Mouse (Mus musculus) kidney, adult 8-10 months (tissue): Measurements from ENCODE around the gene Ptgdr2.
A peak's percentile ranks its signal among the peaks of the same experiment; 100 is the strongest.

Experiments used
- DNase-seq, 2 experiments: peaks; one replicate each; pipeline ENCODE4 v3.0.0; 2022

The Ptgdr2 gene

GRCm38 (mm10) chr19:10937110-10937563, at the start of gene Ptgdr2:
Gene Ptgdr2 (plus strand): TSS chr19:10937160.
- DNase-seq, result no peak

DNA sequence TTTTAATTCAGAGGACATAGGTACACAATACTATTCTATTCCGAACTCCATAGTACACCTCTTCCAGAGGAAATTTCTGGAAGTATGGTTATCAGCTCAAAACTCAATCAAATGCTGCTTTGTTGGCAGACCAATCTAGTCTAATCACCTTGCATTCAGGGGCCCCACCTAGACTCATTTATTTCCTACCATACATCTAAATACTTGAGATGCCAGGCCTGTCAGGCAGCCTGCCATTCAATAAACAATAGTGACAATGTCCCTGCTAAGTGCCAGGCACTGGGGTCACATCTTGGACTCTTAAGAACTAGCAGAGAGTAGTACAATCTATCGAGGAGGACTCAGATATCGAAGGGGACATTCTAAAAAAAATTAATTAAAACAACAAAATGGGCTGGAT, 44.8 kb upstream of the Ptgdr2 start:
- no peak for DNase-seq

- peak; percentile 98 for DNase-seq
These were observed 41.9 kb upstream of the Ptgdr2 start, which contains the start of gene Prpf19 for GRCm38 (mm10) chr19:10895016-10895528. Gene Prpf19 (plus strand): TSS chr19:10895231.

GRCm38 (mm10) chr19:10895708-10896107, 41.3 kb upstream of the Ptgdr2 start:
- no peak for DNase-seq

GRCm38 (mm10) chr19:10896849-10897248, 40.1 kb upstream of the Ptgdr2 start:
- DNase-seq, result no peak

- DNase-seq, result no peak
These were observed 39.5 kb upstream of the Ptgdr2 start for GRCm38 (mm10) chr19:10897491-10897890.

GRCm38 (mm10) chr19:10900315-10900714, 36.6 kb upstream of the Ptgdr2 start:
- no peak for DNase-seq

- no peak for DNase-seq
These were observed 35.9 kb upstream of the Ptgdr2 start for GRCm38 (mm10) chr19:10901046-10901445.

DNA sequence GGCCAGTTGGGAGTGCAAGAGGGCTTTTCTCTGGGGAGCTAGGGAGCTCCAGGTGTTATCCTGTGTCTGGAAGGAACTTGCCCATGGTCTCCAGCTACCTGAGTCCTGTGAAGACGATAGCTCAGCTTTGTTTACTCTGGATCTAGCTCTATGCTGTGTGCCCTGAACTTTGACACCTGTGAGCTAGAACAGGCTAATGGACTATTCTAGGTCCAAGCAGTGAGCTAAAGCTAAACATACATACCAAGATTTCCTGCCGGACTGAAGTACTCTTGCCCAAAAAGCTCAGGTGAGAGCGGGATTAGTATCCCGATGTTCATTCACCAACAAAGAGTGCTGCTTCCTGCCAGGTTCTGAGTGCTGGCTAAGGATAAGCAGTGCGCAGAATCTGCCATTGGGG, 32.4 kb upstream of the Ptgdr2 start:
- DNase-seq, result no peak

DNA sequence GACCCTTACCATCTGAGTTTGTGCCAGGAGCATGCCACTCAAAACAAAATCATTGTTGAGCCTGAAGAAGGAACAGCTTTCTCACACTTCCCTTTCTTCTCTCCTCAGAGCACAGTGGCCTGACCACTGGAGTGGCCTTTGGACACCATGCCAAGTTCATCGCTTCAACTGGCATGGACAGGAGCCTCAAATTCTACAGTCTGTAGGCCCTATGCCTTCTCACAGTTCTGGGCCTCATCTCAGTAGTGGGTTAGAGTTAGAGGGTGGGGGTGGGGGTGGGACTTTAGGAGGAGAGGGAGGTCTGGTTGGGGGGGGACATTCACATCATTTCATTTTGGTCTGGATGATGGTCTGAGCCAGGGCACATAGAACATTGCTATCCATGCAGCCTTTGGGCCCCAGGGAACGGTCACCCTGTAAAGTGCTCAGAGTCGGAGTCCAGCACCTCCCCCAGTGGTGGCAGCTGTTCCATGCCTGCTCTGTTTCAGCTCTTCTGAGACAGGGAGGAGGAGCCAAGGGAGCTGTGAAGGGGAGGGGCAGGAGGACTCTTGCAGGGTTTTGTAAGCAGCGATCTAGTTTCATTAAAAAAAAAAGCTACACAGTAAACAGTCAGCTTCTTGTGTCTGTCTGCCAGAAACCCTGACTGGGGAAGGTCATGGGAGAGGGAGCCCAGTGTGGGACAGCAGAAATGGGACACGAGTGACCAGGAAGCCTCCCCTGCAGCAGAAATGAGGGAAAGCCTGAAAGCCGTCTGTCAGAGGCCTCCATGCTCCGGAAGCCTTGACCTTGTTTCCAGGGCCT, 31.8 kb upstream of the Ptgdr2 start:
- DNase-seq, result peak; percentile 60 to 80

- no peak for DNase-seq
These were observed 31.3 kb upstream of the Ptgdr2 start for GRCm38 (mm10) chr19:10905728-10906000.

DNA sequence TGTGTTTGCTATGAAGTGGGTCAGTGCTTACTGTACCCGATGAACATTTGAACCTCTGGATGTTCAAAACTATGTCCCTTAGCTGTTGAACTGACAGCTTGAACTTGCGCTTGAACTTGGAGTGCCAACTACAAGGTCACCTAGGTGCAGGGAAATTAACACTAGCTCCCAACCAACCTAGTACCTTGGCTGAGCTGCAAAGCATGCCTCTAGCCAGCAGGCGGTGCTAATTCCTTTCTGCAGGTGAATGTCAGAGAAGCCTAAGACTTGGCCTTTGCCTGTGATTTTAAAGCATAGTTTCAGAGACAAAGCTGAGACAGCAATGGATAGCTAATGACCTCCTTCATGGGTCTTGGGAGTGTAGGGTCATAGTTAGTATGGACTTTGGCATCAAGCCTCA, 29.1 kb upstream of the Ptgdr2 start:
- DNase-seq, result peak; percentile 57 to 76

- no peak for DNase-seq
These were observed 27.8 kb upstream of the Ptgdr2 start for GRCm38 (mm10) chr19:10909087-10909721.

DNA sequence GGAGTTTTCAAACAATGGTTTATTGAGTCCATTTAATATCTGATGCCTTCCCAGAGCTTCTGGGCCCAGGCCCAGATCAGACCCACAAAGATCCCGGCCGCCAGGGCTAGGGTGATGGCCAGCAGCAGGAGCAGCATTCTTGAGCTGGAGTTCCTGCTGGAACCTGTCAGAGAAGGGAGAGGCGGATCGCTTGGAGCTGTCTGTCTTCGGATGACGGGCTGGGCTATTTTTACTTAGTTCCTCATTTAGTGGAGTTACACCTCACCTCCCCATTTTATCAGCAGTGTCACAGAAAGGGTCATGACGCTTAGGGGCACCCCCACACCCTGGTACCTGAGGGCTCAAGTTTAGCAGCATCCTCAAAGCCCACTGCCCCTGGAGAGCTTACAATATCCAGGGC, 22.7 kb upstream of the Ptgdr2 start:
- no peak for DNase-seq

DNA sequence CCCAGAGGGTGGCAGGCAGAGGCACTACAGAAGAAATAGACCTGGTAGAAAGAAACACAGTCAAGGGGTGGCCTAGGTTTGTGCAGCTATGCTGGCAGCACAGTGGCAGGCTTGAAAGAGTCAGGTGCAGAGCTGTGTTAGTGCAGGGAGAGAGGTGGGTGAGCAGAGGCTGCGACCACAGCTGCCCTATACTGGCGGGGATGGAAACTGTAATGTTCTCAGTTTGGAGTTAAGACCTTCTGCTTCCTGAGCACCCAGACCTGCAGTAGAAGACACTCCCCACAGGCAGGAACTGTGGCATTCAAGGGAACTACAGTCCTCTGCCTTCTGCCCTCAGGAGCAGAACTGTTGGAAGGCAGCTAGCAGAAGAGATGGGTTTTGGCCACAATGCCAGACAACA, 22.1 kb upstream of the Ptgdr2 start:
- no peak for DNase-seq

DNA sequence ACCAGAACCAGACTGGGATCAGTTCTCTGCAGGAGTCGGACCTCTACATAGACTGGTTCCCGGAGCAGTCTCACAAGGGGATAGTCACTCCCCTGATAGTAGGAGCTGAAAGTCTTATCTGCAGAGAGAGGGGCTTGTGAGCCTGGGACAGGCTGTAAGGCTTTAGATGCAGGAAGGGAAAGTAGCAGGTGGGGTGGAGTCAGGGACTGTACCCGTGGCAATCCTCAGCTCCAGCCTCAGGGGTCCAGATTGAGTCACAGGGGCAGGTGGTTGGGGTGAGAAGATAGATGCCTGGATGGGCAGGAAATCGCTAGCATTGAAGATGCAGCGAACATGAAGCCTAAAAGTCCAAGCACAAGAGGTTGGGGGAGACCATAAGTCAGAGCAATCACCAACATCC, 20.5 kb upstream of the Ptgdr2 start:
- DNase-seq, result no peak

DNA sequence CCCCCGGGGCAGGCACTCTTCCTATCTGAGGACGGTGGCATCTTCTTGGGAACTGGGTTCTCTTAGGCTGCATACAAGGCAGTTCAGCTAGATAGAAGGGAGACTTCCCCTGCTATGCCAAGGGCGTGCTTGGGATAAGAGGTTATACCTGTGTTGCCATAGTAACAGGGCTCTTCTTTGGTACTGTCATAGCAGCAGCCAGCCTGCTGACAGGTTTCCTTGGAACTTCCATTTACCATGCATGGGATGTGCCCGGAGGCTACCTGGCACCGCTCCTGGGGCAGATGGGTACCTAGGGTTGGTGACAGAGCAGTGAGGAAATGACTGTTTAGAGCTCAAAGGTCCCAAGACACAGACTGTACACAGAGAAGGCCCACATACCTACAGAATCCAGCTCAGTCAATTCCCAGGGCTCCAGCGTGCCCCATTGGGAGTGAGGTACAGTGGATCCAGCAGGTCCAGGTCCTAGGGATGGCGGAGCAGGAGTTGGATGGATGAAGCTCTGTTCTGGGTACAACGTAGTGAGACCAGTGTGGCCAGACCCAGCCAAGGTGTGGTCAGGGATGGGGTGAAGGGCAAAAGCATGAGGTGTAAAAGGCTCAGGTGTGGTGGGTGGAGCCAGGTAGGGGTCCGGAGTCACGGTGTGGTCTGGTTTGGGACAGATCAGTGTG, 18.5 kb upstream of the Ptgdr2 start:
- DNase-seq, result no peak

GRCm38 (mm10) chr19:10920532-10920931, 16.4 kb upstream of the Ptgdr2 start, which contains the start of gene Zp1:
Gene Zp1 (minus strand): TSS chr19:10920632.
- DNase-seq, result no peak

DNA sequence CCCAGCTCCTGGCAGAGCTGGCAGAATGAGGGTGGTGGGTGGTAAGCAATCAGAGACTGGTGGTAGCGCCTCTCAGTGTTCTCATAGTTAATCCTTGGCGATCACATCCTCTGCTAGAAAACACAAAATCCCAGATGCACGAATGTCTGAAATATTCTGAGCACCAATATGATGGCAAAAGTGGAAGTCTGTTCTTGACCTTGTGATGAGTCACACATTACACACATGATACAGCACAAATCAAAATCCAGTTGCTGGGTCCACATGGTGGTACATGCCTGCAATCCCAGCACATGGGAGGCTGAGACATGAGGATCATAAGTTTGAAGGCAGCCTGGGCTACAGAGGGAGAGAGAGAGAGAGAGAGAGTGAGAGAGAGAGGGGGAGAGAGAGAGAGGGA, 15.9 kb upstream of the Ptgdr2 start:
- DNase-seq, result no peak

DNA sequence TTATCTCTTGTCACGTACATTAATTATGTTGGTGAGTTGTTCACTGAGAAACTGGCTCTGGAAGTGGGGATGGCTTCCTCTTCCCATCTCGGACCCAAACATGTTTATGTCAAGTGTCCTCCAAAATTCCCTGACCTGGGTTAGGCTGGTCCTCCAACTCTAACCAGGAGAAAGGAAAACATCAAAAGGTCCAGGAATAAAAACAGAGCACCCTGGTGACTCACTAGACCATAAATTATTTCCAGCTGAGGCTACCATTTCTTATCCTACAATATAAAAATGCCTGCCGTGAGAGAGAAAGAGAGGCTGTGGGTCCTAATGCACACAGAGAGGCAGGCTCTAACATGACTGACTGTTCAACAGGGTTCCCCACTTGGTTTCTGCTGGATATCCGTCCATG, 12.7 kb upstream of the Ptgdr2 start:
- DNase-seq, result no peak

DNA sequence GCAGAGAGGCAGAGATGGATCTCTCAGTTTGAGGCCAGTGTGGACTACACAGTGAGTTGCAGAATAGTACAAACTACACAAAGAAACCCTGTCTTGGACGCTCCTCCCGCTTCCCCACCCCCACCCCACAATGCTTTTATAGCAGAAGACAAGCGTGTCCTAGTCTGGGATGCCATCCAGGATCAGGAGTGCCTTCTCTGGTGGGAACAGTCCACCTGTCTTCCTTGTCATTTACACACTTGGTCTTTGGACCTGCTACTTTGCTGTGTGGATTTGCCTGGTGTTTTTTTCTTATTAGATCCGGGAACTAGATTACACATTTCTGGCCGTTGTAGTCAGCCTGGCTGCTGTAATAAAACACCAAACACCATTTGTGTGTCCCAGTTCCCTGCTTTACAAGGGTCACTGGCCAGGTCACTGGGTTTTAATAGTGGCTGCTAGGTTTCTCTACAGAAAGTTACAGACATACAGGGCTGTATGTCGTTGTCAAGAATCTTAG, 10.8 kb upstream of the Ptgdr2 start:
- DNase-seq, result peak; percentile 33 to 37

GRCm38 (mm10) chr19:10926666-10927065, 10.3 kb upstream of the Ptgdr2 start:
- no peak for DNase-seq

DNA sequence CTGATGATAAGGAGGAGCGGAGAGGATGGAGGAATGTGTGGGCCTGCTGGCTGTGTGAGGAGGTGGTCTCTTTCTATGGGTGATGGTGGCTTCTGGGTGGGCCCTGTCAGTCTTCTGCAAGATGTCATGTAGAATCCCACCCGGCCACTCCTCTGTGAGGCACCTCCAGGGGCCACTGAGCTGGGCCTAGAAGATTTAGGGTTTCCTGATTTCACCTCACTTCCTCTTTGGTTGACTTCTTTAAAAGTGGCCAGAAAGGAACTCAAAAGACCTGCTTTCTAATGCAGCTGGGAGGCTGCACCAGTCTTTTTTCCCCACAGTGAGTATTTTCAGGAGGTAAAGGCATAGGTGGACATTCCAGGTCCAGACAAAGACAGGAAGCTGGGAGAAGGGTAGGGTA, 6.3 kb upstream of the Ptgdr2 start:
- no peak for DNase-seq

- DNase-seq, result no peak
These were observed 1.9 kb upstream of the Ptgdr2 start for GRCm38 (mm10) chr19:10935029-10935428.
